Mouse (Mus musculus) frontal cortex, postnatal 25 days (tissue): ENCODE data around the gene Sh3glb1.

Experiments
- DNase-seq, 2 experiments: peaks; one replicate each; pipeline ENCODE4 v3.0.0; 2022; ENCODE audit warnings: low spot score in 2 of 2

Gene Sh3glb1

DNA sequence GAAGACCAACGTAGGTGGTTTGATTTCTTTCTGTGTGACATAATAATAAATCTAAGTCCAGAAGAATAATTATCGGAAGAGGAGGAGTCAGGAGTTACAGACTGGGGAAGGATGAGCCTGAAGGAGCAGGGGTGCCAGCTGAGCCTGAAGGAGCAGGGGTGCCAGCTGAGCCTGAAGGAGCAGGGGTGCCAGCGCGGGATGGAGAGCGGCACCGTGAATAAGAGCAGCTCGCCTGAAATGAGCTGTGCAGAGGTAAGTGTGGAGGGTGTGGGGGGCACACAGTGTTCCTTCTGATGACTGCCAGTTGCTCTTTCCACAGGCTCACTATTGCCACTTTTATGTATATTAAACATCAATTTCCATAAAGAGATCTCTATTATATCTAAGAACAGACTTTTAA is 5.1 kb downstream of the Sh3glb1 start:
- no peak for DNase-seq

DNA sequence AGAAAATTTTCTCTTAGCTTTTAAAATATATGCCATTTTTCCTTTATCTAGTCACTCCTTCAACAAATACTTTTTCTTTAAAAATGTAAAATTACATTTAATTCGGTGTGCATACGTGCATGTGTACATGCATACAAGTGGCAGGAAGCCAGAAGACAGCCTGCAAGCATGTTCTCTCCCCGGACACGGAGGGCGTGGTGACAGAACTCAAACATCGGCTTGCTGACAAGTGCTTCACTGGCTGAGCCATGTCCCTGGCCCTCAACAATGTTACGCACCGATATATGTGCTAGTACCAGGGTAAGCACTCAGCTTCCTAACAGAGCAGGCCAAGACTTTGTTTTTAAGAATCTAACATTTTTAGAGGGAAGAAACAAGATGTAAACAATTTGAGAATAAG is 5.5 kb downstream of the Sh3glb1 start:
- no peak for DNase-seq

GRCm38 (mm10) chr3:144714126-144714525 is 6.0 kb downstream of the Sh3glb1 start:
- no peak for DNase-seq

- DNase-seq: no peak
Observed at GRCm38 (mm10) chr3:144711607-144712206, 8.4 kb downstream of the Sh3glb1 start.

- DNase-seq: no peak
Observed at GRCm38 (mm10) chr3:144708612-144709011, 11.5 kb downstream of the Sh3glb1 start.

- DNase-seq: no peak
Observed at GRCm38 (mm10) chr3:144703959-144704358, 16.2 kb downstream of the Sh3glb1 start.

GRCm38 (mm10) chr3:144698790-144699433 is 21.2 kb downstream of the Sh3glb1 start:
- DNase-seq: no peak

GRCm38 (mm10) chr3:144697942-144698341 is 22.2 kb downstream of the Sh3glb1 start:
- no peak for DNase-seq

GRCm38 (mm10) chr3:144697154-144697553 is 23.0 kb downstream of the Sh3glb1 start:
- DNase-seq: no peak

DNA sequence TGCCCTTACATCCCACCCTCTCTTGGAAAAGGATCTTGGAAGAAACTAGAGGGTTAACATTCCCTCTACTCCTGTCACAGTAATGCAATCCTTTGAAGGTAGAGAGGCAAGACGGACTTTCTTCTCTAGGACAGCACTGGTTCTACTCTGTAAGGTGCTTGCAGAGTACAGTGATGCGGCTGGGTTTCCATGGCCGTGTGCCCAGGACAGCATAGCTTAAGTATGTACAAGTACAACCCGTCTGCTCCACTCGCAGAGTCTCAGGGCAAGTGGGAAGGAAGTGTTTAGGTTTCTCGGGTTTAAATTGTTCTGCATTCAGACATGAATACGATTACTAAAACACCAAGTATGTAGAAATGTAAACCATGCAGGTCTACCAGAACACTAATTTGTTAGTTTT is 25.2 kb downstream of the Sh3glb1 start:
- DNase-seq: no peak

DNA sequence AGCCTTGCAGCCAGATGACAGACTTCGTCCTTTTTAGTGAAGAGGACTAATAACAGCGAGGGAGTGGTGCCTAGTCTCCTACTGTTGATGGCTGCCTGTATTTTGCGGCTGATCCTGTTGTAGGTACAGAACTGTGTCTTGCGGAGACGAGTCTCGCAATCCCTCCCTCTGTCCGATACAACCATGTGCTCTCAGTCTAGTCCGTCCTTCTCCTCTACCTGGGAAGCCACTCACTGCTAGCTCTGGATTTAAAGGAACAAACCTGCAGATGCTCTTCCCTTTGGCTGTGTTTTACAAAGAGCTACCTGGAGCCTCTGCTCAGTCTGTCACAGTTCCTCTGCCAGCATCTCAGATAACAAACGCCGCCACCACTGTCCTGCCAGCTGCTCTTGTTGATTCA is 26.1 kb downstream of the Sh3glb1 start:
- no peak for DNase-seq

DNA sequence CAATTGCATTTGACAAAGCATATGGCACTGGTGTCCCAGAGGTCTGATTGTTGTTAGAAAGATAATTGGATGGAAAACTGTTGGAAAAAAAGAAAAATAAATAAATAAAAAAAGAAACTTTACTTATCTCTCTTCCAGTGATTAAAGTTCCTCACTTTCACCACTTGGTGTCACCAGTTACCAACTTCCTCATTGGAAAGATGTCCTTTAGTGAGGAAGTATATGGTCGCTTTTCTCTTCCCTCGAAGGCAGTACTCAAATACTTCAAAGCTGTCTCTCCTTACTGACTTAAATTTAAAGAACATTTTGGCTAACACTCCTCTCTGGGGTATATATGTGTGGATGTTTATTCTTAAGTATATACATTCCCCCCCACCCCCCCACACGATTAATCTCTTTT is 28.1 kb downstream of the Sh3glb1 start:
- no peak for DNase-seq

GRCm38 (mm10) chr3:144689236-144689635 is 30.9 kb downstream of the Sh3glb1 start:
- no peak for DNase-seq

GRCm38 (mm10) chr3:144688284-144688683 is 31.9 kb downstream of the Sh3glb1 start:
- DNase-seq: no peak

DNA sequence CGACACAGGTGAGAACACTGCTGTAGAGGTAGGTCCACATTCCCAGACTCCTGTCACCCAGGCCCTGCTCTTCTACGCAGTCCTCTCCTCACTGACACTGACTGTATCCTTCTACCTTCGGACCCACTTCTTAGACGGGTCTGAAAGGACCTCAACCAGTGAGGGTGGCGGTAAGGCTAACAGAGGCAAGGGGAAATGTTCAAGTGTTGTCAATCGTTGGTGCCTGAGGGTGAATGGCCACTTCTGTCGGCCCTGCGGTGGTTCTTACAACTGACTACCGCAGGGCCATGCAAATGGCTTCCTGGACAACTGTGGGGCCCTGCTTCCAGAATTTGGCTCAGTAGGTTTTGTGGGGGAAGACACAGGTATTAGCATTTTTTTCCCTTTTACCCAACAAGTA is 32.5 kb downstream of the Sh3glb1 start:
- DNase-seq: no peak

- no peak for DNase-seq
Observed at GRCm38 (mm10) chr3:144686146-144686545, 34.0 kb downstream of the Sh3glb1 start.

DNA sequence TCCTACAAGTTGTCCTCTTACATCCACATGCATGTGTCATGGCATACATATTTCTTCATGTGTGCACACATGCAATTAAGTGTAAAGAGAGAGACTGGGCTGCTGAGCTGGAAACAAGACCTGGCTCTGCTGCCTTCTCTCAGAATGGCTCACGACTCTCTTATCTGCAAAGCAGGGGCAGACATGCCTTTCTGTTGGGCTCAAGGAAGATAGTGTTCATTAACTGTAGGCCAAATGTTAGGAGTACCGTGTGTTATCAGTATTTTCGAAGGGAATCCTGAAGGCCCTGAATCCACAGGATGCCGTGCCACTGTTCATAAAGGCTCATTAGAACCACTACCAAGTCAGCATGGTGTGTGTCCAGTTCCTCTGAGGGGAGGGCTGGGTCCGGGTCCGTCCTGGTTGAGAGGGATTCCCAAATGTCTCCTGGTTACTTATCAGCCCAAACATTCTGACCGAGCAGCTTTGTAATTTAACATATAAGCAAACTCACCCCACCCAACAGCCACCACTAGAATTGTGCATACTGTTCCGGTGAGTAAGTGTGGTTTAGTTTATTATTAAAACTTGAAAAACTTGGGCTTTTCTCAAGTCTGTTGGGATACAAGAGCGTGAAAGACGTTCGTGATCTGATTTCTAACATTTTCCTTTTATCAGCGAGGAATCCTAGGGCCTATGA is 36.9 kb downstream of the Sh3glb1 start:
- DNase-seq: no peak

DNA sequence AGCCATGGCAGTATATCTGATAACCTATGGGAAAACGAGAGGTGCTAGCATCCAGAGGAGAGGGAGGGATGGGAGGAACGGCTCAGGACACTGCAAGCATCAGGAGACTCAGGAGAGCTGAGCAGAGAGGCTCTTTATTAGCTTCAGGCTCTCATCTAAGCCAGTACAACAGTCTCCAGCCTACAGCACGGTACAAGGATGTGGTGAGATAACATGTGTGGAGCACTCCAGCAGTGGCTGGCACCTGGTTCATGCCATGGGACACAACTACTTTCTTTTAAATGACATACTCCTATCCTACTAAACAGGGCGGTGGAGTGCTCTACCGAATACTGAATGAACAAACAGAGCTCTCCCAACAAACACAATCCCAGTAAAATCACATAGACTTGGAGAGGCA is 38.6 kb downstream of the Sh3glb1 start:
- DNase-seq: no peak

DNA sequence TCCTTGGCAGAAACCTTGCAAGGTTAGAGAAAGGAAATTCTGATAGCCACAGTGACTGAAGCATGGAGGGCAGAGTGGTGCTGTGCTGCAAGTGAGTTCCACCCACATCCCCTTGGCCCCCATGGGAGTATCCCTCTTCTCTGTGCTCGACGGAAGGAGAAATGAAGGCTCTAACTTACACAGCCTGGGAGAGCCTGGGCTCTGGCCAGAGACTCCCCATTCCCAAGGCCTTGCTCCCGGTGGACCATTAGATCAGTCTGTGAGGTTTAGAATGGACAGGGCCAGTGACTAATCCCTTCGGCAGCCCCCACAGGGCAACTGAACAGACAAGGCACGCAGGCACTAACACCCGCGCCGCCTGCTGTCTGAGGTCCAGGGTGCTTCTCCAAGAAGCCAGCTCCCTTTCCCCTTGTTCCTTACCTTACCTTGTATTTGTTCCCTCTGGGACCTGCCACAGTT is 40.4 kb downstream of the Sh3glb1 start:
- no peak for DNase-seq

DNA sequence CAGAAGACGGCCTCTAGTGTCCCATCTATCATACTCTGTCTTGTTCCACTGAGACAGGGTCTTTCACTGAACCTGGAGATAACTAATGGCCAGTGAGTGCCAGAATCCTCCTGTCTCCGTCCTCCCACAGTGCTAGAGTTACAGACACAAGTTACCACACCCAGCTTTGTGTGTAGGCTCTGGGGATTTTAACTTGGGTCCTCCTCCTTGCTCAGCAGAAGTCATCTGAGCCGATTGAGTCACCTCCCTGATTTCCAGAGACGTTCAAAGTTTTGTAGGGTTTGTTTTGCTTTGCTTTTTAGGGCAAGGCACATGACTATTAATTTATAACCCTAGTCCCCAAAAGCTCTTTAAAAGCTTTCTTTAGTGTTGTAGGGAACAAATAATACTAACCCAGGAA is 41.0 kb downstream of the Sh3glb1 start:
- no peak for DNase-seq

GRCm38 (mm10) chr3:144677751-144678150 is 42.4 kb downstream of the Sh3glb1 start:
- no peak for DNase-seq

GRCm38 (mm10) chr3:144676249-144676648 is 43.9 kb downstream of the Sh3glb1 start:
- DNase-seq: no peak

- DNase-seq: no peak
Observed at GRCm38 (mm10) chr3:144672016-144672415, 48.1 kb downstream of the Sh3glb1 start.
